Mouse (Mus musculus): ENCODE data around the gene Zfp212. TPM values are rescaled to one million over a fixed set of nuclear protein-coding genes. Genes with fewer than 3 reads are reported as not detected.
"Not testable (repeated sequence)": the region's sequence is repeated elsewhere in the genome, so short reads cannot be mapped to it uniquely, and the experiment has no call there.

Gene Zfp212
- polyA plus RNA-seq, 1 experiment, result 9.0 TPM

- Histone ChIP-seq H3K4me3 (replicated peaks; ENCODE audit: control insufficient read depth, low read depth, low read length) (no peak overlapping the region), H3K27ac (ENCODE audit: control insufficient read depth, insufficient read depth, low read depth, low read length, poor library complexity) (no peak overlapping the region), H3K4me1 (ENCODE audit: control insufficient read depth, insufficient read depth, low read length) (no peaks in the 10 kb centered on the region)
- WGBS, result 85% methylated on average over 4 of the region's 4 CpGs
- TF ChIP-seq CTCF (IDR thresholded peaks at IDR 0.05; ENCODE audit: control insufficient read depth, insufficient read depth, low read length) (no peak), POLR2A (IDR thresholded peaks at IDR 0.05; ENCODE audit: borderline replicate concordance, control insufficient read depth, low read depth, low read length) (no peak)
These were observed 27.1 kb downstream of the Zfp212 start for GRCm38 (mm10) chr6:47947388-47947787.

- WGBS, result under 1% methylated on average over 31 of the region's 31 CpGs
- Histone ChIP-seq H3K4me1 (ENCODE audit: control insufficient read depth, insufficient read depth, low read length) (no peaks in the 10 kb centered on the region), H3K4me3 (replicated peaks; ENCODE audit: control insufficient read depth, low read depth, low read length) (peak within 1 kb of the TSS; percentile 95), H3K27ac (ENCODE audit: control insufficient read depth, insufficient read depth, low read depth, low read length, poor library complexity) (peak within 1 kb of the TSS; percentile 58)
- TF ChIP-seq POLR2A (IDR thresholded peaks at IDR 0.05; ENCODE audit: borderline replicate concordance, control insufficient read depth, low read depth, low read length) (peak; percentile 83; the same call in 1 of the 2 replicates), CTCF (IDR thresholded peaks at IDR 0.05; ENCODE audit: control insufficient read depth, insufficient read depth, low read length) (no peak)
These were observed 33.0 kb downstream of the Zfp212 start, which contains the start of gene Zfp956 for GRCm38 (mm10) chr6:47953191-47953726. Gene Zfp956 (plus strand): TSS chr6:47953390.

- 54% methylated on average over 3 of the region's 3 CpGs for WGBS
- Histone ChIP-seq H3K27ac (ENCODE audit: control insufficient read depth, insufficient read depth, low read depth, low read length, poor library complexity) (no peak overlapping the region), H3K4me1 (ENCODE audit: control insufficient read depth, insufficient read depth, low read length) (no peaks in the 10 kb centered on the region), H3K4me3 (replicated peaks; ENCODE audit: control insufficient read depth, low read depth, low read length) (no peak overlapping the region)
- TF ChIP-seq CTCF (IDR thresholded peaks at IDR 0.05; ENCODE audit: control insufficient read depth, insufficient read depth, low read length) (no peak), POLR2A (IDR thresholded peaks at IDR 0.05; ENCODE audit: borderline replicate concordance, control insufficient read depth, low read depth, low read length) (no peak)
These were observed 34.1 kb downstream of the Zfp212 start for GRCm38 (mm10) chr6:47954425-47954824.

GRCm38 (mm10) chr6:47957816-47958215 is 37.5 kb downstream of the Zfp212 start:
- H3K27ac ChIP-seq (ENCODE audit: control insufficient read depth, insufficient read depth, low read depth, low read length, poor library complexity), result no peak overlapping the region
- H3K4me3 ChIP-seq (replicated peaks; ENCODE audit: control insufficient read depth, low read depth, low read length), result no peak overlapping the region
- no peak for TF ChIP-seq POLR2A (IDR thresholded peaks at IDR 0.05; ENCODE audit: borderline replicate concordance, control insufficient read depth, low read depth, low read length)
- TF ChIP-seq CTCF (IDR thresholded peaks at IDR 0.05; ENCODE audit: control insufficient read depth, insufficient read depth, low read length), result no peak
- no peaks in the 10 kb centered on the region for H3K4me1 ChIP-seq (ENCODE audit: control insufficient read depth, insufficient read depth, low read length)

- TF ChIP-seq POLR2A (IDR thresholded peaks at IDR 0.05; ENCODE audit: borderline replicate concordance, control insufficient read depth, low read depth, low read length), result no peak
- no peak for TF ChIP-seq CTCF (IDR thresholded peaks at IDR 0.05; ENCODE audit: control insufficient read depth, insufficient read depth, low read length)
- Histone ChIP-seq H3K4me3 (replicated peaks; ENCODE audit: control insufficient read depth, low read depth, low read length) (no peak overlapping the region), H3K4me1 (ENCODE audit: control insufficient read depth, insufficient read depth, low read length) (no peaks in the 10 kb centered on the region), H3K27ac (ENCODE audit: control insufficient read depth, insufficient read depth, low read depth, low read length, poor library complexity) (no peak overlapping the region)
- WGBS, result 84% methylated on average over 6 of the region's 6 CpGs
These were observed 40.6 kb downstream of the Zfp212 start for GRCm38 (mm10) chr6:47960685-47961421.

- WGBS, result 90% methylated on average over 7 of the region's 7 CpGs
- no peak overlapping the region for H3K27ac ChIP-seq (ENCODE audit: control insufficient read depth, insufficient read depth, low read depth, low read length, poor library complexity)
- TF ChIP-seq POLR2A (IDR thresholded peaks at IDR 0.05; ENCODE audit: borderline replicate concordance, control insufficient read depth, low read depth, low read length) (no peak), CTCF (IDR thresholded peaks at IDR 0.05; ENCODE audit: control insufficient read depth, insufficient read depth, low read length) (no peak)
- no peaks in the 10 kb centered on the region for H3K4me1 ChIP-seq (ENCODE audit: control insufficient read depth, insufficient read depth, low read length)
- no peak overlapping the region for H3K4me3 ChIP-seq (replicated peaks; ENCODE audit: control insufficient read depth, low read depth, low read length)
These were observed 42.8 kb downstream of the Zfp212 start for GRCm38 (mm10) chr6:47963051-47963450.

- H3K27ac ChIP-seq (ENCODE audit: control insufficient read depth, insufficient read depth, low read depth, low read length, poor library complexity); H3K4me1 ChIP-seq (ENCODE audit: control insufficient read depth, insufficient read depth, low read length); H3K4me3 ChIP-seq (replicated peaks; ENCODE audit: control insufficient read depth, low read depth, low read length): not testable (repeated sequence)
- WGBS, result 73% methylated on average over 1 of the region's 1 CpGs
These were observed 47.9 kb downstream of the Zfp212 start for GRCm38 (mm10) chr6:47968166-47968565.

- WGBS, result 77% methylated on average over 1 of the region's 1 CpGs
- TF ChIP-seq CTCF (IDR thresholded peaks at IDR 0.05; ENCODE audit: control insufficient read depth, insufficient read depth, low read length) (no peak), POLR2A (IDR thresholded peaks at IDR 0.05; ENCODE audit: borderline replicate concordance, control insufficient read depth, low read depth, low read length) (no peak)
- Histone ChIP-seq H3K27ac (ENCODE audit: control insufficient read depth, insufficient read depth, low read depth, low read length, poor library complexity) (no peak overlapping the region), H3K4me1 (ENCODE audit: control insufficient read depth, insufficient read depth, low read length) (no peaks in the 10 kb centered on the region), H3K4me3 (replicated peaks; ENCODE audit: control insufficient read depth, low read depth, low read length) (no peak overlapping the region)
These were observed 54.3 kb downstream of the Zfp212 start for GRCm38 (mm10) chr6:47974599-47974998.

Data from bone marrow, adult 2 months (tissue).